Mouse (Mus musculus) right cerebral cortex, adult 18-20 months (tissue): ENCODE measurements at regions not wholly inside any gene's neighbourhood (a gene's known extent, or its start where the extent isn't known, plus 50 kb on each side); places are given as distances from the start of the nearest gene placed in this dataset.
"Not testable (repeated sequence)": the region's sequence is repeated elsewhere in the genome, so short reads cannot be mapped to it uniquely, and the experiment has no call there.

Source experiments
- DNase-seq: peaks from one replicate; pipeline ENCODE4 v3.0.0; 2022; ENCODE audit warnings: mixed read lengths

DNA sequence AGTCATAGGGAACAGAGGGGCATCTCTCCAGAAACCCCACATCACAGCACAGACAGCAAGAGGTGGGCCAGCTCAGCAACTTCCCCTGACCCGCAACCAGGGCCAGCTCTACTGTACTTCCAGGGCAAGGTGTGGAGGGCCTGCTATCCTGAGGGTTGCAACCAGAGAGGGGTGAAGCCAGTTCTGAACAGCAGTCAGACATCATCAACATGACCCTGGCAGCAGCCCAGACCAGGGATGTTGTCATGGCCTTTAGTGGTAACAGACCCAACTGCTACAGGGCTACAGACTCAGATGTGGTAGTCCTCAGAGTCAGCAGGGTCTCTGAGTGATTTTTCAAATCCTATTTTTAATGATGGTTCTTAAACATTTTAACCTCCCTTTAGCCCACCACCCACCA is 104.0 kb upstream of the Arid1b start:
- DNase-seq: no peak

- no peak for DNase-seq
These were observed 102.6 kb upstream of the Arid1b start for GRCm38 (mm10) chr17:4891576-4891975.

- DNase-seq: not testable (repeated sequence)
These were observed 99.3 kb upstream of the Arid1b start for GRCm38 (mm10) chr17:4894756-4895330.

DNA sequence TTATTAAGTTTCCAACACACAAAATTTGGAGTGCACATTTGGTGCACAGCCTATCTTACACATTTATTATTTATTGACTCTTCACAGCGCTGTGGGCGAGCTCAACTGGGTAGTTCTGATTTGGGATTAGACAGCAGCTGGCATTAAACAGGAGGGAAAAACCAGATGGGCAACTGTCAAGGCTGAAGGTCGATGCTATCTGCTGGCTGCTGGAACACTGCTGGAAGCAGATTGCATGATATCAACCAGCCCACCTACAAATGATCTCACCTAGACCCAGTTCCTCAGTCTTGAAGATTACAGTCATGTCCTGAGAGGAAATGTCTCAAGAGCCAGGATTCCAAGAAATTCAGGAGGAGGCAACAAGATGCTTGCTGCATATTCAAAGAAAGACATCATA is 91.0 kb upstream of the Arid1b start:
- DNase-seq: no peak

DNA sequence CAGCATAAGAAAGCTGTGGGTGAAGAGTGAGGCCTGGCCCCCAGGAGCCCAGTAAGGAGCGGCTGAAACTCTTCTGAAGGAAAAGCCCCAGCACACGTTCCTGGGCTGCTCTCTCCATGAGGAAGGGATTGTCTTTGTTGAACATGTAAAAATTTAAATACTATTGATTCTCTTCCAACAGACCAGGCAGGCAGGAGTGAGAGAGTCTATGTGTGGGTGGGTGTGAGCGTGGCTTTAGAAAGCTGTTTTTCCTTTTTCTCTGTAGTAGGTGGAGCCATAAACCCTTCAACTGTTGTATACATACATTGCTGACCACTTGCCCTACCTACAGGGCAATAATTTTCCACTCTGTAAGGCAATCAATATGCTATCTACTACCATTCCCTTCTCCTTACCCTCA is 87.6 kb upstream of the Arid1b start:
- DNase-seq: peak; percentile 56

- DNase-seq: peak; percentile 16
These were observed 86.9 kb upstream of the Arid1b start for GRCm38 (mm10) chr17:4907181-4907752.

GRCm38 (mm10) chr17:4907841-4908571 is 86.1 kb upstream of the Arid1b start:
- peak; percentile 93 for DNase-seq

GRCm38 (mm10) chr17:4908572-4908965 is 85.6 kb upstream of the Arid1b start:
- no peak for DNase-seq

GRCm38 (mm10) chr17:4910182-4910581 is 84.0 kb upstream of the Arid1b start:
- DNase-seq: no peak

- no peak for DNase-seq
These were observed 81.1 kb upstream of the Arid1b start for GRCm38 (mm10) chr17:4913001-4913400.

GRCm38 (mm10) chr17:4919866-4920495 is 74.2 kb upstream of the Arid1b start:
- no peak for DNase-seq

DNA sequence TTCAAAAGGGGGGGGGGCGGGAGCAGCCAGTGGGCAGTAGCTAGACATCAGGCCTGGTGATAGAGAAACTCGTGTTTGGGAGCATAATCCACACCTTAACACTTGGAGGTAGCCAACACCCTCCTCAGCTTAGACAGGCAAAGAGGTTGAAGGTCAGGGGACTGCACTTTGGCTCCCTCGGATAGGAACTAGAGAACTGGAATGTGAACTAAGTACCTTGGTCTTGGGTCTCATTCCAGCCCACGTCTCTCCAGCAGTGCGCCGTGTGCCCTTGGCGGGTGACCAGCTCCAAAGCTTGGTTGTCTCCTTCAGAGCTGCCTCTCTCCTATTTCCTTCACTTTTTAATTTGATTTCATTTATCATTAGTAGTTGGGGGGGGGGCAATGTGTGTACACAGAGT is 73.0 kb upstream of the Arid1b start:
- no peak for DNase-seq

DNA sequence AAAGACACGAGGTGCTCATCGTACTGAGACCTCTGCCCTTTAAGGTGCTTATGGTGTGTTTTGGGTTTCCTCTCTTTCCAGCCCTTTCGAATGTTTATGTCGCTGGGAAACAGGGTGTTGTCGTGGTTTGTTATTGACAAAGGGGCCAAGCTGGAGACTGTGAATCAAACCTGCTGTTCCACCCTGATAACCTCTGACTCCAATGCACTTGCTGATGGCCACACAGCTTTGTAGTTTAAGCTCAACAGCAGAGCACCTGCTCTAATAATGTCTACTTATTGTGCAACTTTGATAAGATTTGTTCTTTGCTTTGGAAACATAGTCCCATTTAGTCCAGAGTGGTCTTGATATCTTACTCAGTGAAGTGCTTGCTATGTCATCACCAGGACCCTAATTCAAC is 65.5 kb upstream of the Arid1b start:
- DNase-seq: no peak

DNA sequence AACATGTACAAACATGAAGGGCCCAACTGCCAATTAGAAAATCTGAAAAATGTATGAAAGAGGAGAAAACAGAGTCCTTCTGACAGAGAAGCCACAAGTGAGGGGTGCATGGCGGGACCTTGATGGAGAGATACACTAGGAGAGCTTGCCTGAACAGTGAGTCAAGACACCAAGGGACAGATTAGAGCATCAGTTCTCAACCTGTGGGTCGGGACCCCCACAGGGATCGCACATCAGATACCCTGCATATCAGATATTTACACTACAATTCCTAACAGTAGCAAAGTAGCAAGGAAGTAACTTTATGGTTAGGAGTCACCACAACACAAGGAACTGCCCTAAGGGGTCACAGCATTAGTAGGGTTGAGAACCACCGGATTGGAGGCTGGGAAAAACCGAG is 58.9 kb upstream of the Arid1b start:
- DNase-seq: no peak

- no peak for DNase-seq
These were observed 53.5 kb upstream of the Arid1b start for GRCm38 (mm10) chr17:4940589-4940988.

DNA sequence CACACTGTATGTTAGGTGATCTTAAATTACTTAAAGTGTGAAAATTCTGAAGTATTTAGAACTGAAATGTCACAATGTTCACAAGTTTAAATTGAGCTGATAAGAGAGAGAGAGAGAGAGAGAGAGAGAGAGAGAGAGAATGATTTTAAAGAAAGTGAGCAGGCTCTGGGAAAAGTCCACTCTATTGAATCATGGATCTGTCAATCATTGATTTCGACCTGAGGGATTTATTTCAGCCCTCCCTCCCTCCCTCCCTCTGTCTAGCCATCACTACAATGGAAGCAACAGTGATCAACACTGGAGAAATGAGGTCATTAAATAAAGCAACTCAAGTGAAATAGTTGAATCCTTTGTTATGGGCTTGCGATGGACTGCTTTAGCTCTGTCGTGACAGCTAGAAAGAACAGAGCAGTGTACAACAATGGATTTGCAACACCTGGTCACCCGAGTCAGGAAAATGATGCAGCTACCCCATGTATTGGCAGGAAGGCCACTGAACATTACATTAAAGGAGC is 52.8 kb upstream of the Arid1b start:
- DNase-seq: no peak

DNA sequence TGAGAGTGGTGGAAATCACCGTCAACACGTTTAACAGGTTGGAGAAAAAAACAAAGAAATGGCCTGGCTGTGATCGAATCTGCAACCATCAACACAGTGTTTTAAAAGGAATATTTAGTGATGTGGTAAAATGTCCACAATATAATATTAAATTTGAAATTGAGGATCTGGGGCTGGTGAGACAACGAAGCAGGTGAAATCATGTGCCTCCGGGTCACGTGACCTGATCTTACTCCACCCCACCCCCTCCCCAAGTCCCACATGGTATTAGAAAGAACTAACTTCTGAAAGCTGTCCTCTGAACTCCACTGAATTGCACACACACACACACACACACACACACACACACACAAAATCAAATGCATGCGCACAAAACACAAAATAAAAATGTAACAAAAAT is 51.3 kb upstream of the Arid1b start:
- DNase-seq: no peak
